Comparison of ENCODE assay signal across 18 mouse cellular contexts in genomic region chr10:108405931-108406330, GRCm38 (mm10).
DNase-seq lines count a peak whose midpoint lies in the region; ATAC-seq and TF ChIP-seq lines count a peak whose summit lies in the region.
"Had no signal": no experiment of that assay in that cellular context is flagged by ENCODE, and none has a peak within 500 bp of the region (broad histone marks: within the 10 kb centered on the region; RNA-seq: fewer than 3 reads in every experiment).

No protein-coding gene starts in this region.

- H3K79me2 ChIP-seq in heart, adult 2 months (replicated peaks; ENCODE audit: control insufficient read depth, insufficient read depth, low read length): no peaks in the 10 kb centered on the region

- no peak for TF ChIP-seq POLR2A in heart, adult 2 months (IDR thresholded peaks at IDR 0.05; ENCODE audit: insufficient read depth, low read depth, low read length)

- TF ChIP-seq EP300 in heart, adult 2 months (IDR thresholded peaks at IDR 0.05; ENCODE audit: insufficient read depth, low read depth, low read length): no peak

- intact Hi-C loops in heart, adult 2 months (cut with DNase I): no loop called here

- no peaks in the 10 kb centered on the region for H3K36me3 ChIP-seq in heart, embryonic 11.5 days (ENCODE audit: control insufficient read depth, insufficient read depth, low read length)
- no peaks in the 10 kb centered on the region for H3K36me3 ChIP-seq in heart, adult 2 months (ENCODE audit: control insufficient read depth, insufficient read depth, low read length)
- no peaks in the 10 kb centered on the region for H3K36me3 ChIP-seq in kidney, embryonic 16.5 days (ENCODE audit: insufficient read depth, low read length)
- no peaks in the 10 kb centered on the region for H3K36me3 ChIP-seq in embryonic facial prominence, embryonic 10.5 days (replicated peaks)
- no peaks in the 10 kb centered on the region for H3K36me3 ChIP-seq in liver, embryonic 16.5 days (ENCODE audit: control insufficient read depth, insufficient read depth)
- H3K36me3 ChIP-seq: hindbrain, embryonic 15.5 days; midbrain, embryonic 13.5 days had no signal

- no peaks in the 10 kb centered on the region for H3K9me3 ChIP-seq in heart, embryonic 11.5 days (replicated peaks; ENCODE audit: control insufficient read depth, low read length)
- H3K9me3 ChIP-seq in kidney, embryonic 16.5 days (ENCODE audit: low read length): no peaks in the 10 kb centered on the region
- H3K9me3 ChIP-seq in embryonic facial prominence, embryonic 10.5 days: no peaks in the 10 kb centered on the region
- H3K9me3 ChIP-seq in liver, embryonic 16.5 days (replicated peaks; ENCODE audit: control insufficient read depth, low read length): no peaks in the 10 kb centered on the region
- H3K9me3 ChIP-seq: forebrain, embryonic 13.5 days; hindbrain, embryonic 15.5 days; midbrain, embryonic 13.5 days had no signal

- no peak for ATAC-seq in heart, embryonic 11.5 days (replicated peaks; ENCODE audit: insufficient number of reproducible peaks, low FRiP score, low TSS enrichment)
- no peak for ATAC-seq in kidney, embryonic 16.5 days (ENCODE audit: low FRiP score, low TSS enrichment)
- ATAC-seq in liver, embryonic 16.5 days (ENCODE audit: low read depth): peak; percentile 25; the same call in 1 of the 2 replicates
- ATAC-seq in activated CD4-positive, CD25-positive, alpha-beta regulatory T cell, adult 4 months: no peak
- ATAC-seq: forebrain, embryonic 13.5 days; midbrain, embryonic 13.5 days had no signal

- no peak overlapping the region for H3K4me2 ChIP-seq in heart, embryonic 11.5 days
- no peak overlapping the region for H3K4me2 ChIP-seq in kidney, embryonic 16.5 days (replicated peaks; ENCODE audit: low read depth, low read length)
- H3K4me2 ChIP-seq in liver, embryonic 16.5 days (ENCODE audit: low read depth, low read length): no peak overlapping the region; the same call in 1 of the 2 replicates
- H3K4me2 ChIP-seq: forebrain, embryonic 13.5 days; hindbrain, embryonic 15.5 days; midbrain, embryonic 13.5 days had no signal

- 35% methylated on average over 7 of the region's 7 CpGs for WGBS in heart, embryonic 11.5 days (ENCODE audit: insufficient replicate concordance)
- WGBS in heart, adult 2 months: 61% methylated on average over 7 of the region's 7 CpGs
- WGBS in kidney, embryonic 16.5 days: 30% methylated on average over 7 of the region's 7 CpGs
- WGBS in embryonic facial prominence, embryonic 10.5 days: 64% methylated on average over 7 of the region's 7 CpGs
- WGBS in liver, embryonic 16.5 days (ENCODE audit: insufficient replicate concordance): 52% methylated on average over 7 of the region's 7 CpGs

- TF ChIP-seq CTCF in heart, adult 2 months (IDR thresholded peaks at IDR 0.05): no peak

- H3K4me3 ChIP-seq in heart, embryonic 11.5 days (ENCODE audit: low read depth, low read length): no peak overlapping the region
- H3K4me3 ChIP-seq in heart, adult 2 months: no peak overlapping the region
- no peak overlapping the region for H3K4me3 ChIP-seq in kidney, embryonic 16.5 days (ENCODE audit: low read length)
- H3K4me3 ChIP-seq in embryonic facial prominence, embryonic 10.5 days: no peak overlapping the region
- no peak overlapping the region for H3K4me3 ChIP-seq in liver, embryonic 16.5 days (ENCODE audit: low read depth, low read length)
- H3K4me3 ChIP-seq: forebrain, embryonic 13.5 days; hindbrain, embryonic 15.5 days; midbrain, embryonic 13.5 days had no signal

- H3K27ac ChIP-seq in heart, embryonic 11.5 days (ENCODE audit: low read depth, low read length): peak overlapping the region; percentile 64
- H3K27ac ChIP-seq in heart, adult 2 months: no peak overlapping the region
- peak overlapping the region; percentile 76 for H3K27ac ChIP-seq in kidney, embryonic 16.5 days (ENCODE audit: low read length)
- H3K27ac ChIP-seq in embryonic facial prominence, embryonic 10.5 days (replicated peaks): peak overlapping the region; percentile 67; the same call in 1 of the 2 replicates
- peak overlapping the region; percentile 80 for H3K27ac ChIP-seq in liver, embryonic 16.5 days (ENCODE audit: low read length)
- H3K27ac ChIP-seq: forebrain, embryonic 13.5 days; hindbrain, embryonic 15.5 days; midbrain, embryonic 13.5 days had no signal

- peaks cover 29% of the 10 kb centered on the region for H3K4me1 ChIP-seq in heart, embryonic 11.5 days (ENCODE audit: control insufficient read depth, insufficient read depth, low read length)
- H3K4me1 ChIP-seq in heart, adult 2 months (ENCODE audit: control insufficient read depth, insufficient read depth, low read length): no peaks in the 10 kb centered on the region
- peaks cover 45% of the 10 kb centered on the region for H3K4me1 ChIP-seq in kidney, embryonic 16.5 days (ENCODE audit: insufficient read depth, low read length)
- peaks cover 24% of the 10 kb centered on the region for H3K4me1 ChIP-seq in embryonic facial prominence, embryonic 10.5 days
- H3K4me1 ChIP-seq in liver, embryonic 16.5 days (ENCODE audit: control insufficient read depth, low read depth, low read length): no peaks in the 10 kb centered on the region; the same call in 1 of the 2 replicates
- H3K4me1 ChIP-seq: forebrain, embryonic 13.5 days; hindbrain, embryonic 15.5 days; midbrain, embryonic 13.5 days had no signal

- DNase-seq in heart, adult 2 months: no peak
- DNase-seq in kidney, adult 18-20 months: no peak
- no peak for DNase-seq in embryonic facial prominence, embryonic 10.5 days (ENCODE audit: low spot score)
- no peak for DNase-seq in right cerebral cortex, postnatal 36 days (ENCODE audit: low spot score in 2 of 2)
- DNase-seq: adrenal gland, adult 8-10 months; cerebellum, adult 11 months; cerebellum, postnatal 25 days; gastrocnemius, postnatal 36 days; heart, postnatal 36 days; kidney, postnatal 25 days; thymus, postnatal 14 days had no signal

- no peaks in the 10 kb centered on the region for H3K27me3 ChIP-seq in heart, embryonic 11.5 days (ENCODE audit: control insufficient read depth, insufficient read depth, low read length)
- H3K27me3 ChIP-seq in heart, adult 2 months (ENCODE audit: control insufficient read depth, insufficient read depth, low read length): no peaks in the 10 kb centered on the region
- no peaks in the 10 kb centered on the region for H3K27me3 ChIP-seq in kidney, embryonic 16.5 days (ENCODE audit: insufficient read depth, low read length)
- no peaks in the 10 kb centered on the region for H3K27me3 ChIP-seq in embryonic facial prominence, embryonic 10.5 days (replicated peaks; ENCODE audit: low read depth, poor library complexity, severe bottlenecking)
- no peaks in the 10 kb centered on the region for H3K27me3 ChIP-seq in liver, embryonic 16.5 days (ENCODE audit: control insufficient read depth, insufficient read depth, low read depth, low read length)
- H3K27me3 ChIP-seq: forebrain, embryonic 13.5 days; hindbrain, embryonic 15.5 days; midbrain, embryonic 13.5 days had no signal

- H3K9ac ChIP-seq in heart, embryonic 11.5 days (ENCODE audit: low read depth, low read length): no peak overlapping the region
- H3K9ac ChIP-seq in heart, adult 2 months (ENCODE audit: low read depth, low read length): no peak overlapping the region
- H3K9ac ChIP-seq in kidney, embryonic 16.5 days (replicated peaks; ENCODE audit: low read length): 0 out of 2 replicates have a peak overlapping the region, but pooled peaks have one; percentile 14
- no peak overlapping the region for H3K9ac ChIP-seq in liver, embryonic 16.5 days (ENCODE audit: low read depth, low read length)
- H3K9ac ChIP-seq: forebrain, embryonic 13.5 days; hindbrain, embryonic 15.5 days; midbrain, embryonic 13.5 days had no signal
